Mouse (Mus musculus): ENCODE results near the gene 6720489N17Rik.
"Not testable (repeated sequence)": the region's sequence is repeated elsewhere in the genome, so short reads cannot be mapped to it uniquely, and the experiment has no call there.

DNA sequence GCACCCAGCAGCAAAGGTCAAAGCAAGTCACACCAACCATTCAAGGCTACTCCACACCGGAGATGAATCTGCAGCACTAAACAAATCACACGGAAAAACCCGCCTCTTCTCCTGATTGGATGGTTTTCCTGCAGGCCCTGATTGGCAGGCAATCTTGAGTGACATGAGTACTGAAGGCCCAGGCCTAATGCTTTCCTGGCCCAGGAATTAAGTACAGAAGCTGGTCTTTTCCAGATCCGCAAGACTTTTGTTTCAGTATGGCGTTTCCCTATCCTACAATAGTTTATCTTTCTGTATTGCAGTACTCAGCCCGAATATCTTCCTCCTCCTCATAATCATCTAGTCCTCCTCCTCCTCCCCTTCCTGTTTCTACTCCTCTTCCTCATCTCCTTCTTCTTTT, 52.9 kb downstream of the 6720489N17Rik start, which contains the start of gene Zfp934:
- not testable (repeated sequence) for TF ChIP-seq CTCF (conservative IDR thresholded peaks at IDR 0.05; ENCODE audit: insufficient read depth, insufficient read length, low read depth, low read length); POLR2A (IDR thresholded peaks at IDR 0.05; ENCODE audit: low read depth, low read length)

Measured in kidney, adult 2 months (tissue).